Mouse (Mus musculus) brain, embryonic 14.5 days (tissue): ENCODE data around the gene Atraid.

ENCODE experiments used
- CTCF ChIP-seq: fragments of 200-500 bp; IDR thresholded peaks from 2 replicates; pipeline ENCODE4 v1.5.1; 2012; ENCODE audit warnings: inconsistent platforms, mild to moderate bottlenecking, moderate library complexity, borderline replicate concordance; ENCODE audit not compliant: insufficient read depth, insufficient read length; ENCODE audit errors: extremely low read depth
- POLR2A ChIP-seq: fragments of 200-500 bp; IDR thresholded peaks from 2 replicates; pipeline ENCODE4 v1.6.1; 2012; ENCODE audit warnings: mild to moderate bottlenecking, inconsistent platforms, borderline replicate concordance; ENCODE audit not compliant: poor library complexity, insufficient read depth, insufficient read length, severe bottlenecking; ENCODE audit errors: extremely low read depth

DNA sequence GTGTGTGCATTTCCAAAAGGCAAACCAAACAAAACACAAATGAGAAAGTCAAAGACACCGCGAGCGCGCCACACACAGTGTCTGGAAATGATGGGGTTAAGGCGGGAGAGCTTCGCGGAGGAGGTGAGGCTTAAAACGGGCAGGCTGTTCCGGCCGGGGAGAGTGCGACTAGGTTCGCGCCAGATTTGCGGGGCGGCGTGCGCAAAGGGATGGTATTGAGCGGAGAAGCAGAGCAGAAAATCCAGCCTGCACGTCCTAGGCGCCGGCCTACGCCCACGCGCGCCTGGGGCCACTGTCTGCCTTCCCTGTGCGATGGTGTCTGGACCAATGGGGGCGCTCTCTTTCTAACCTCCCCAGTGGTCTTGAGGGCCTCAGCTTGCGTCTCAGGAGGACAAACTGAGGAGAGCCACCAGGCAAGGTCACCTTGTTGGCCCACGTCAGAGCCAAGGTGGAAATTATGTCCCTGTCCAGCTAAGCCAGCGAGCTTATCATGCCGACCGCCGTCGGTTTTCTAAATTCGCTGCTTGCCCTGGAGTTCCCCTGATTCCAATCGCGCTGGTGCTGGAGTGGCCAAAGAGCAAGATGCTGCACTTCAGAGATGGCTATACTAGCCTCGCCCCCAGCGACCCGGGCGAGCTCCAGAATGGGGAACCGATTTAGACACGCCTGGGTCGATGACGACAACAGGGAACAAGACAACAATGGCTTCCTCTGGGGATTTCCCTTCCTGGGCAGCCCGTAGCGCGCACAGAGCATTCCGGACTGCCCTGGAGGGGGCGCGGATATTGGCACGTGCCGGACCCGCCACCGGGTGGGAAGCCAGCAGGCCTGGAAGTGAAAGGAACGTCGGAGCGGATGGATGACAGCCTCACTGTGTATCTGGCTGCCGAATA lies 46.9 kb downstream of the Atraid start:
- TF ChIP-seq POLR2A (no peak), CTCF (no peak)
